Mouse (Mus musculus): ENCODE results near the gene Mgll.

DNA sequence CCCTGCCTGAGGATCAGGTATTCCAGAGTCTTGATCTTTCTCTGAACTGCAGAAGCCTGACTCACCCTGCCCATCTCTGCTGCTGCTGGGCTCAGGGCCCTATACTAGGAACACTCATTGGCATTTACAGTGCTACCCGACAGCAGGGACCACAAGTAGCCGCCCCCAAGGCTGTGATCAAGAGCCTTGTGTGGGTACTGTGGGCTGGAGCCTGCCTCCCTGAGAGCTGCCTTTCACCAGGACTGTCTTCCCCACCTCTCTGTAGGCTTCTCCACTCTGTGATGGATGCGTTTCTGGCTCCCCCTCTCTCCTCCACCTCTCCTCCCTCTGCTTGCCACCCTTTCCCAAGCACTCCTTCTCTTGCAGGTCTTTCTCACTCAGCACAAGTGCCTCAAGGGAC lies 12.9 kb upstream of the Mgll start:
- no peak for TF ChIP-seq GATA1 (IDR thresholded peaks at IDR 0.05; ENCODE audit: low read length)
- TF ChIP-seq TAL1 (IDR thresholded peaks at IDR 0.05; ENCODE audit: low read length), result no peak

Measured in erythroblast, embryonic 14.5 days (primary cell).